In the genomic region with DNA sequence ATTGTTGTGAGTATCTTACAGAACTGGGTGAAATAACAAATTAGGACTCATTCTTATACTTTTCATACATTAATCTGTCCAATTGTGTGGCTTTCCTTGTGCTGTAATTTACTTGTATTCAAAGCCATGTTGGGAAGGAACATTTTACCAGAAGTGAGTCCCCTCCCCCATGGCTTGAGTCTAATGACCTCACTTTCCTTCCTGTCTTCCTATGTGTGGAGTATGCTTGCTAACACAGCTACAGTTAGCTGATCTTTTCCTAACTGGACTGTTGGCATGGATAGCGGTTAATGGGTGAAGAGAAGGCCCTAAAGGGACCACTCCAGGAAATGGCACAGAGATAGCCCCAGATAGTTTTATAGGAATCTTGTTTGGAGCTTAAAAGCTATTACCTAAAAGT, we compare ENCODE assay signal across 10 mouse cellular contexts. TPM values are rescaled to one million over a fixed set of nuclear protein-coding genes. Genes with fewer than 3 reads are reported as not detected.
DNase-seq lines count a peak whose midpoint lies in the region; ATAC-seq and TF ChIP-seq lines count a peak whose summit lies in the region.
"Had no signal": no experiment of that assay in that cellular context is flagged by ENCODE, and none has a peak within 500 bp of the region (broad histone marks: within the 10 kb centered on the region; RNA-seq: fewer than 3 reads in every experiment).

No protein-coding gene starts in this region.

- H3K9me3 ChIP-seq in limb, embryonic 15.5 days = no peaks in the 10 kb centered on the region
- no peaks in the 10 kb centered on the region for H3K9me3 ChIP-seq in limb, embryonic 10.5 days (replicated peaks)
- no peaks in the 10 kb centered on the region for H3K9me3 ChIP-seq in heart, embryonic 14.5 days (ENCODE audit: control insufficient read depth, low read length)

- no peak for DNase-seq in limb, embryonic 10.5 days (ENCODE audit: low spot score)
- peak; percentile 42 for DNase-seq in lung, postnatal 10 days
- DNase-seq in cerebellum, adult 2 months = no peak
- DNase-seq in right cerebral cortex, adult 18-20 months = no peak
- DNase-seq: cerebellum, adult 18-20 months; thymus, postnatal 4 days had no signal

- 85% methylated on average over 1 of the region's 1 CpGs for WGBS in limb, embryonic 15.5 days
- 82% methylated on average over 1 of the region's 1 CpGs for WGBS in limb, embryonic 10.5 days
- 74% methylated on average over 1 of the region's 1 CpGs for WGBS in heart, embryonic 14.5 days
- WGBS in cerebellum, adult 2 months = 84% methylated on average over 1 of the region's 1 CpGs

- ATAC-seq in limb, embryonic 15.5 days (ENCODE audit: insufficient number of reproducible peaks, low FRiP score, low TSS enrichment, low read depth) = no peak
- peak; percentile 50 for ATAC-seq in granulocyte monocyte progenitor cell, adult 5-6 weeks (replicated peaks; ENCODE audit: poor library complexity, severe bottlenecking)
- ATAC-seq in heart, embryonic 14.5 days (ENCODE audit: insufficient number of reproducible peaks, insufficient read depth, low FRiP score, low read depth) = peak; percentile 69
- ATAC-seq: hindbrain, postnatal 0 days had no signal

- peaks cover 9% of the 10 kb centered on the region; the same call in 1 of the 2 replicates for H3K36me3 ChIP-seq in limb, embryonic 15.5 days
- peaks cover 21% of the 10 kb centered on the region; the same call in 1 of the 2 replicates for H3K36me3 ChIP-seq in limb, embryonic 10.5 days
- H3K36me3 ChIP-seq in heart, embryonic 14.5 days (ENCODE audit: control insufficient read depth, insufficient read depth, low read length) = peaks cover 7% of the 10 kb centered on the region; the same call in 1 of the 2 replicates

- no peaks in the 10 kb centered on the region for H3K27me3 ChIP-seq in limb, embryonic 15.5 days
- H3K27me3 ChIP-seq in limb, embryonic 10.5 days (ENCODE audit: low read depth, poor library complexity, severe bottlenecking) = peaks cover 23% of the 10 kb centered on the region; the same call in 1 of the 2 replicates
- H3K27me3 ChIP-seq in heart, embryonic 14.5 days (ENCODE audit: control insufficient read depth, insufficient read depth, low read length) = no peaks in the 10 kb centered on the region
- H3K27me3 ChIP-seq in cerebellum, adult 2 months (ENCODE audit: control insufficient read depth, insufficient read depth, low read length) = no peaks in the 10 kb centered on the region

- no peak for TF ChIP-seq CTCF in cerebellum, adult 2 months (IDR thresholded peaks at IDR 0.05; ENCODE audit: borderline replicate concordance, insufficient read depth, low read depth, low read length)

- TF ChIP-seq POLR2A in cerebellum, adult 2 months (IDR thresholded peaks at IDR 0.05; ENCODE audit: borderline replicate concordance, insufficient read depth, low read length) = no peak

- H3K4me1 ChIP-seq in limb, embryonic 15.5 days = no peaks in the 10 kb centered on the region
- H3K4me1 ChIP-seq in limb, embryonic 10.5 days = peaks cover 3% of the 10 kb centered on the region; the same call in 1 of the 2 replicates
- H3K4me1 ChIP-seq in heart, embryonic 14.5 days (ENCODE audit: control insufficient read depth in 2 of 2, insufficient read depth in 2 of 2, low read length in 2 of 2) = 0 out of 4 replicates have a peak, but pooled peaks cover 0 to 4% of the 10 kb centered on the region in 2 experiments
- no peaks in the 10 kb centered on the region for H3K4me1 ChIP-seq in cerebellum, adult 2 months (ENCODE audit: control insufficient read depth, insufficient read depth, low read length)

- H3K9ac ChIP-seq in limb, embryonic 15.5 days = no peak overlapping the region
- no peak overlapping the region for H3K9ac ChIP-seq in heart, embryonic 14.5 days (ENCODE audit: low read length)

- H3K4me3 ChIP-seq in limb, embryonic 15.5 days = no peak overlapping the region
- H3K4me3 ChIP-seq in limb, embryonic 10.5 days = no peak overlapping the region
- H3K4me3 ChIP-seq in heart, embryonic 14.5 days (ENCODE audit: control insufficient read depth in 1 of 2, insufficient read depth in 1 of 2, low read depth in 1 of 2, low read length in 2 of 2) = no peak overlapping the region
- no peak overlapping the region for H3K4me3 ChIP-seq in cerebellum, adult 2 months (replicated peaks; ENCODE audit: insufficient read depth, low read depth, low read length)

- 0 out of 2 replicates have a peak overlapping the region, but pooled peaks have one; percentile 22 for H3K27ac ChIP-seq in limb, embryonic 15.5 days
- no peak overlapping the region for H3K27ac ChIP-seq in limb, embryonic 10.5 days
- peak overlapping the region; percentile 24 to 49; a peak in 3 of 4 replicates for H3K27ac ChIP-seq in heart, embryonic 14.5 days (replicated peaks in 1 of 2; ENCODE audit: control insufficient read depth in 1 of 2, insufficient read depth in 1 of 2, low read depth in 2 of 2, low read length in 2 of 2)
- H3K27ac ChIP-seq in cerebellum, adult 2 months (ENCODE audit: insufficient read depth, low read length) = no peak overlapping the region
- H3K27ac ChIP-seq: hindbrain, postnatal 0 days had no signal

- H3K4me2 ChIP-seq in limb, embryonic 15.5 days = no peak overlapping the region
- no peak overlapping the region for H3K4me2 ChIP-seq in heart, embryonic 14.5 days (ENCODE audit: low read length)

RNA-seq across cellular contexts. Expression of a gene that starts 13.8 kb away (rescaled TPM):
- 21.6 and 27.2 TPM in 2 replicates for polyA plus RNA-seq in limb, embryonic 15.5 days (2015; fragmentation: Nextera tagmentation; extraction: Ambion mirVana)
- 21.6 and 23.3 TPM in 2 replicates for polyA plus RNA-seq in limb, embryonic 10.5 days (2016; fragmentation: Nextera tagmentation; extraction: Ambion mirVana)
- 30.4 and 32.1 TPM in 2 replicates for total RNA-seq in granulocyte monocyte progenitor cell, adult 5-6 weeks (2014; fragmentation: Nextera tagmentation)
- 29.1 and 29.2 TPM in 2 replicates for total RNA-seq in granulocyte monocyte progenitor cell, adult 5-6 weeks (2017)
- 26.6 and 28.6 TPM in 2 replicates for polyA plus RNA-seq in heart, embryonic 14.5 days (2014; fragmentation: Nextera tagmentation; extraction: Ambion mirVana)
- 33.8 and 34.0 TPM in 2 replicates for polyA plus RNA-seq in cerebellum, adult 2 months (2012; rRNA removed)

RNA-seq across cellular contexts. Expression of a gene that starts 32.4 kb away (rescaled TPM):
- polyA plus RNA-seq in limb, embryonic 15.5 days (2015; fragmentation: Nextera tagmentation; extraction: Ambion mirVana) = 8.3 and 10.1 TPM in 2 replicates
- polyA plus RNA-seq in limb, embryonic 10.5 days (2016; fragmentation: Nextera tagmentation; extraction: Ambion mirVana) = 14.3 and 14.6 TPM in 2 replicates
- total RNA-seq in granulocyte monocyte progenitor cell, adult 5-6 weeks (2014; fragmentation: Nextera tagmentation) = 6.9 and 8.9 TPM in 2 replicates
- 11.1 and 19.2 TPM in 2 replicates for total RNA-seq in granulocyte monocyte progenitor cell, adult 5-6 weeks (2017)
- 9.7 and 10.8 TPM in 2 replicates for polyA plus RNA-seq in heart, embryonic 14.5 days (2014; fragmentation: Nextera tagmentation; extraction: Ambion mirVana)
- 14.3 and 17.7 TPM in 2 replicates for polyA plus RNA-seq in cerebellum, adult 2 months (2012; rRNA removed)

Comparison
In these comparisons a context has a peak if more than half of its experiments do, and no peak if none do; other contexts are left out.
1. H3K27ac ChIP-seq: peak in limb, embryonic 15.5 days (single experiment) and heart, embryonic 14.5 days (2 of 2); none in limb, embryonic 10.5 days (single experiment) and cerebellum, adult 2 months (single experiment).